Mouse (Mus musculus) kidney, adult 2 months (tissue): Measurements from ENCODE around the gene Ptprb.

Source experiments
- CTCF ChIP-seq: fragments of 200-500 bp; conservative IDR thresholded peaks from 2 replicates; pipeline ENCODE4 v1.5.1; 2011; ENCODE audit warnings: low read depth, mild to moderate bottlenecking, control low read depth, low read length, moderate library complexity, mixed read lengths; ENCODE audit not compliant: insufficient read depth, insufficient read length
- POLR2A ChIP-seq: fragments of 200-500 bp; IDR thresholded peaks from one replicate; pipeline ENCODE4 v1.6.1; 2011; ENCODE audit warnings: low read depth, low read length, control low read depth

DNA sequence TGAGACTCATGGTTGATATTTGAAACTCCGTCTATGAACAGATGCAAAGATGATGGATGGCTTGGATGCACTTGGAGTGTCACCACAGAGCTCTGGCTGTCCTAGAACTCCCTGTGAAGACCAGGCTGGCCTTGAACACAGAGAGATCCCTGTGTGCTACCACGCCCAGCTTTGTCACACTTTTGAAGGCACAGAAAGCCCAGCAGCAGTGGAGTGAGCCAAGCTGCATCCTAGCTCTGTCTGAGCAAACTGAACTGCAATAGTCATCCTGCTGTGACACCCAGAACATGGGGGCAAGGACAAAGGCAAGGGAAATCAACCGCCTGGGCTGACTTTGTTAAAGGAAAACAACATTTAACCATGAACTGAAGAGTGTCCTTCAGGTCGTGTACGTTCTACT, 141.4 kb downstream of the Ptprb start:
- no peak for TF ChIP-seq CTCF
- TF ChIP-seq POLR2A, result no peak
